Mouse (Mus musculus) olfactory bulb, adult 2 months (tissue): ENCODE data around the gene Atp11b.

Experiments
- CTCF ChIP-seq: fragments of 200-500 bp; IDR thresholded peaks from 2 replicates; pipeline ENCODE4 v1.5.1; 2012; ENCODE audit warnings: low read depth, mild to moderate bottlenecking, low read length, moderate library complexity; ENCODE audit not compliant: insufficient read depth
- POLR2A ChIP-seq: fragments of 200-500 bp; IDR thresholded peaks from 2 replicates; pipeline ENCODE4 v1.6.1; 2012; ENCODE audit warnings: mild to moderate bottlenecking, low read depth, low read length, moderate library complexity; ENCODE audit not compliant: insufficient read depth

DNA sequence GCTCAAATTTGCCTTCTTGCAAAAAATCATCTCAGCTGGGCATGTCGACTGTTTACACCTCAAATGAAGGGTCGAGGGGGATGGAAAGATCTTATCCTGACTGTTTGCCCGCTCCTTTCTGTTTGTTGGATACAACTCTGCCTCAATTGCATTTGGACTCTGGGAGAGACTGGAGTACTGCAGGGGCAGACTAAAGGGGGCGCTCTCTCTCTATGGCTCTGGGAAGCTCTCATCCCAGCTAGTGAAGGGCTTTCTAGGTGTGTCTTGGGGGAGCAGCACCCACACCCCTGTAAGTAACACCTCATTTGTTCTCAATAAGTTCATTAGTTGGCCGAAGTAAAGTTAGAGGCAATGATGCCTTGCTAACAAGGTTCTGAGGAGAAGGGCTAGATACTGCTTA, 3.6 kb upstream of the Atp11b start:
- TF ChIP-seq POLR2A: no peak
- no peak for TF ChIP-seq CTCF
